ENCODE assay signal across 8 mouse cellular contexts in genomic region chr6:120898188-120898833, GRCm38 (mm10). TPM values are rescaled to one million over a fixed set of nuclear protein-coding genes. Genes with fewer than 3 reads are reported as not detected.
DNase-seq lines count a peak whose midpoint lies in the region; ATAC-seq and TF ChIP-seq lines count a peak whose summit lies in the region.

No protein-coding gene starts in this region.

- intact Hi-C loops in gastrocnemius, postnatal 14 days (cut with DNase I; ENCODE audit: low total_unique reads): no loop called here

- WGBS in cerebellum, adult 2 months: 66% methylated on average over 6 of the region's 6 CpGs
- WGBS in intestine, embryonic 16.5 days: 64% methylated on average over 6 of the region's 6 CpGs
- 69% methylated on average over 6 of the region's 6 CpGs for WGBS in lung, embryonic 15.5 days
- 69% methylated on average over 6 of the region's 6 CpGs for WGBS in small intestine, adult 2 months

- peak; percentile 95 for TF ChIP-seq CTCF in ES-Bruce4 (IDR thresholded peaks at IDR 0.05; ENCODE audit: low read depth, low read length)
- TF ChIP-seq CTCF in cerebellum, adult 2 months (IDR thresholded peaks at IDR 0.05; ENCODE audit: borderline replicate concordance, insufficient read depth, low read depth, low read length): peak; percentile 88
- peak; percentile 82; the same call in 1 of the 2 replicates for TF ChIP-seq CTCF in small intestine, adult 2 months (IDR thresholded peaks at IDR 0.05; ENCODE audit: extremely low read depth, insufficient read length, insufficient replicate concordance, low read depth, low read length)

- DNase-seq in adrenal gland, adult (ENCODE audit: inconsistent age in 2 of 2, low spot score in 1 of 2): peak; percentile 38 to 77
- DNase-seq in adrenal gland, adult 8-10 months: no peak
- peak; percentile 36 to 39 for DNase-seq in cerebellum, adult 2 months
- DNase-seq in gastrocnemius, postnatal 14 days: peak; percentile 41

- no peaks in the 10 kb centered on the region for H3K27me3 ChIP-seq in ES-Bruce4 (ENCODE audit: control insufficient read depth, insufficient read depth, low read length, poor library complexity, severe bottlenecking)
- no peaks in the 10 kb centered on the region for H3K27me3 ChIP-seq in cerebellum, adult 2 months (ENCODE audit: control insufficient read depth, insufficient read depth, low read length)
- H3K27me3 ChIP-seq in intestine, embryonic 16.5 days (replicated peaks; ENCODE audit: control insufficient read depth, insufficient read depth, low read length): no peaks in the 10 kb centered on the region
- no peaks in the 10 kb centered on the region for H3K27me3 ChIP-seq in lung, embryonic 15.5 days
- H3K27me3 ChIP-seq in small intestine, adult 2 months (ENCODE audit: control insufficient read depth, insufficient read depth, low read length): no peaks in the 10 kb centered on the region

- peak; percentile 27 for ATAC-seq in intestine, embryonic 16.5 days
- ATAC-seq in lung, embryonic 15.5 days (ENCODE audit: borderline replicate concordance, extremely low read depth, low FRiP score, low TSS enrichment): peak; percentile 62; the same call in 1 of the 2 replicates

- peaks cover 34% of the 10 kb centered on the region for H3K36me3 ChIP-seq in ES-Bruce4 (ENCODE audit: control insufficient read depth, insufficient read depth, low read length, poor library complexity, severe bottlenecking)
- no peaks in the 10 kb centered on the region for H3K36me3 ChIP-seq in intestine, embryonic 16.5 days (ENCODE audit: control insufficient read depth, insufficient read depth, low read length)
- peaks cover 12% of the 10 kb centered on the region; the same call in 1 of the 2 replicates for H3K36me3 ChIP-seq in lung, embryonic 15.5 days
- H3K36me3 ChIP-seq in small intestine, adult 2 months (ENCODE audit: control insufficient read depth, insufficient read depth, low read length): peaks cover 26% of the 10 kb centered on the region

- H3K9me3 ChIP-seq in ES-Bruce4 (replicated peaks; ENCODE audit: control insufficient read depth, insufficient read depth, low read length, poor library complexity, severe bottlenecking): no peaks in the 10 kb centered on the region
- H3K9me3 ChIP-seq in intestine, embryonic 16.5 days (ENCODE audit: control insufficient read depth, low read length): no peaks in the 10 kb centered on the region
- no peaks in the 10 kb centered on the region for H3K9me3 ChIP-seq in lung, embryonic 15.5 days

- no peak overlapping the region for H3K27ac ChIP-seq in ES-Bruce4 (ENCODE audit: insufficient read depth, low read length)
- H3K27ac ChIP-seq in cerebellum, adult 2 months (ENCODE audit: insufficient read depth, low read length): no peak overlapping the region
- H3K27ac ChIP-seq in intestine, embryonic 16.5 days (ENCODE audit: low read length): no peak overlapping the region
- H3K27ac ChIP-seq in lung, embryonic 15.5 days: no peak overlapping the region
- no peak overlapping the region for H3K27ac ChIP-seq in small intestine, adult 2 months (ENCODE audit: insufficient read depth, low read depth, low read length)

- no peak overlapping the region for H3K4me2 ChIP-seq in intestine, embryonic 16.5 days (ENCODE audit: low read depth, low read length)
- no peak overlapping the region for H3K4me2 ChIP-seq in lung, embryonic 15.5 days

- H3K9ac ChIP-seq in ES-Bruce4 (ENCODE audit: low read depth, poor library complexity, severe bottlenecking): no peak overlapping the region
- no peak overlapping the region for H3K9ac ChIP-seq in intestine, embryonic 16.5 days (ENCODE audit: low read depth, low read length)
- H3K9ac ChIP-seq in lung, embryonic 15.5 days: no peak overlapping the region

- no peak for TF ChIP-seq EP300 in ES-Bruce4 (IDR thresholded peaks at IDR 0.05; ENCODE audit: insufficient read depth, low read depth, low read length)

- no peak for TF ChIP-seq POLR2A in ES-Bruce4 (IDR thresholded peaks at IDR 0.05; ENCODE audit: insufficient read depth, low read length)
- TF ChIP-seq POLR2A in cerebellum, adult 2 months (IDR thresholded peaks at IDR 0.05; ENCODE audit: borderline replicate concordance, insufficient read depth, low read length): no peak
- no peak for TF ChIP-seq POLR2A in small intestine, adult 2 months (IDR thresholded peaks at IDR 0.05; ENCODE audit: low read depth, low read length)

- no peak overlapping the region for H3K4me3 ChIP-seq in ES-Bruce4 (ENCODE audit: low read depth, low read length)
- no peak overlapping the region for H3K4me3 ChIP-seq in cerebellum, adult 2 months (replicated peaks; ENCODE audit: insufficient read depth, low read depth, low read length)
- no peak overlapping the region for H3K4me3 ChIP-seq in intestine, embryonic 16.5 days (ENCODE audit: low read length)
- no peak overlapping the region for H3K4me3 ChIP-seq in lung, embryonic 15.5 days
- no peak overlapping the region for H3K4me3 ChIP-seq in small intestine, adult 2 months (ENCODE audit: low read depth, low read length)

- no peaks in the 10 kb centered on the region for H3K4me1 ChIP-seq in ES-Bruce4 (ENCODE audit: control insufficient read depth, insufficient read depth, low read length)
- H3K4me1 ChIP-seq in cerebellum, adult 2 months (ENCODE audit: control insufficient read depth, insufficient read depth, low read length): no peaks in the 10 kb centered on the region
- no peaks in the 10 kb centered on the region for H3K4me1 ChIP-seq in intestine, embryonic 16.5 days (ENCODE audit: control insufficient read depth, insufficient read depth, low read length)
- no peaks in the 10 kb centered on the region for H3K4me1 ChIP-seq in lung, embryonic 15.5 days
- H3K4me1 ChIP-seq in small intestine, adult 2 months (ENCODE audit: control insufficient read depth, insufficient read depth, insufficient read length, low read length): peaks cover 9% of the 10 kb centered on the region; the same call in 1 of the 2 replicates

RNA-seq across cellular contexts. Expression of gene Bid, which starts 18.3 kb away (rescaled TPM):
- 1 to 10 TPM; 3.9 to 9.2 (median 4.7) TPM for total RNA-seq in adrenal gland, adult 8-10 months (2022)
- 43.8 and 45.0 TPM in 2 replicates for polyA plus RNA-seq in ES-Bruce4 (2011; ENCODE audit: insufficient read depth, insufficient read length, low read depth, missing spikeins)
- polyA plus RNA-seq in cerebellum, adult 2 months (2012; rRNA removed): 7.6 and 7.9 TPM in 2 replicates
- total RNA-seq in gastrocnemius, postnatal 14 days (2021): 1 to 10 TPM; 1.8 to 2.3 TPM
- 22.6 and 23.7 TPM in 2 replicates for polyA plus RNA-seq in intestine, embryonic 16.5 days (2015; fragmentation: Nextera tagmentation; extraction: Ambion mirVana)
- 16.9 and 17.8 TPM in 2 replicates for polyA plus RNA-seq in lung, embryonic 15.5 days (2015; fragmentation: Nextera tagmentation; extraction: Ambion mirVana)
- polyA plus RNA-seq in small intestine, adult 2 months (2012; rRNA removed): 2.1 and 10.7 TPM in 2 replicates
